Mouse (Mus musculus) brown adipose tissue, adult 24 weeks (tissue): ENCODE results near the gene Inpp1. TPM values are rescaled to one million over a fixed set of nuclear protein-coding genes. Genes with fewer than 3 reads are reported as not detected.

Source experiments
- H3K27ac ChIP-seq: fragments of 200-500 bp; replicated peaks from 2 replicates; pipeline ENCODE4 v1.5.1; 2012; ENCODE audit warnings: low read depth, mild to moderate bottlenecking, low read length
- H3K4me1 ChIP-seq: fragments of 200-500 bp; 2 replicates; pipeline ENCODE4 v1.6.1; 2012; ENCODE audit warnings: low read length, mixed read lengths; ENCODE audit not compliant: control insufficient read depth, insufficient read depth, insufficient read length
- H3K4me3 ChIP-seq: fragments of 200-500 bp; 2 replicates; pipeline ENCODE4 v1.5.1; 2012; ENCODE audit warnings: low read depth, mild to moderate bottlenecking, low read length, moderate library complexity; ENCODE audit not compliant: insufficient read depth
- polyA plus RNA-seq: library from polyadenylated mRNA; stranded (reverse); fragments of >200 nt; gene quantifications from 2 replicates; pipeline ENCODE4 v1.2.4, GENCODE M21; 2012; ENCODE audit not compliant: missing spikeins, insufficient read depth, insufficient read length

Inpp1 gene
- polyA plus RNA-seq, 1 experiment, result 9.1 TPM

GRCm38 (mm10) chr1:52752706-52753105, 64.8 kb downstream of the Inpp1 start:
- Histone ChIP-seq H3K27ac (no peak overlapping the region), H3K4me1 (no peaks in the 10 kb centered on the region), H3K4me3 (no peak overlapping the region)

GRCm38 (mm10) chr1:52751634-52752033, 65.9 kb downstream of the Inpp1 start:
- Histone ChIP-seq H3K4me3 (no peak overlapping the region), H3K4me1 (no peaks in the 10 kb centered on the region), H3K27ac (no peak overlapping the region)

GRCm38 (mm10) chr1:52749978-52750377, 67.5 kb downstream of the Inpp1 start:
- Histone ChIP-seq H3K4me3 (no peak overlapping the region), H3K27ac (no peak overlapping the region), H3K4me1 (no peaks in the 10 kb centered on the region)

GRCm38 (mm10) chr1:52748260-52748659, 69.2 kb downstream of the Inpp1 start:
- Histone ChIP-seq H3K4me1 (no peaks in the 10 kb centered on the region), H3K27ac (no peak overlapping the region), H3K4me3 (no peak overlapping the region)

GRCm38 (mm10) chr1:52742567-52742966, 74.9 kb downstream of the Inpp1 start:
- Histone ChIP-seq H3K4me1 (no peaks in the 10 kb centered on the region), H3K27ac (no peak overlapping the region)

More at GRCm38 (mm10) chr1:52742567-52742966, 74.9 kb downstream of the Inpp1 start:
- no peak overlapping the region for H3K4me3 ChIP-seq

Other genes starting within 250 kb of the Inpp1 start
- gene Nemp2, start 187.0 kb downstream of the Inpp1 start, polyA plus RNA-seq, result 0.44 and 0.96 TPM in 2 replicates
- gene Mfsd6, start 90.2 kb downstream of the Inpp1 start, polyA plus RNA-seq, result 2.3 and 2.5 TPM in 2 replicates
- 379 and 385 TPM in 2 replicates for gene Hibch, start 27.2 kb upstream of the Inpp1 start, polyA plus RNA-seq
- gene 1700019D03Rik, start 202.5 kb upstream of the Inpp1 start, polyA plus RNA-seq, result 1.2 and 2.9 TPM in 2 replicates
- gene Mstn, start 244.0 kb upstream of the Inpp1 start, polyA plus RNA-seq, result 0.46 and 0.52 TPM in 2 replicates